Mouse (Mus musculus) MEL (cell line): ENCODE measurements around the gene Krt78. TPM values are rescaled to one million over a fixed set of nuclear protein-coding genes. Genes with fewer than 3 reads are reported as not detected.

Experiments used
- DNase-seq: peaks from one replicate; pipeline ENCODE4 v3.0.0; 2011; ENCODE audit warnings: low read depth, low spot score
- H3K27ac ChIP-seq: 2 replicates; pipeline ENCODE4 v1.5.1; 2012; ENCODE audit warnings: low read depth, mild to moderate bottlenecking, control low read depth, low read length, moderate library complexity; ENCODE audit not compliant: control insufficient read depth
- H3K27me3 ChIP-seq, 2 experiments: fragments of 150-350 bp in 1 of 2; sonication (generic) in 1 of 2; 2 replicates each; pipeline ENCODE4 v1.6.1; 2012; ENCODE audit warnings: low read length in 2 of 2, mild to moderate bottlenecking in 2 of 2, improper control_type of control experiment in 1 of 2, moderate library complexity in 1 of 2; ENCODE audit not compliant: insufficient read depth in 2 of 2, control insufficient read depth in 1 of 2
- H3K36me3 ChIP-seq, 2 experiments: 2 replicates each; pipeline ENCODE4 v1.6.1; 2012 to 2014; ENCODE audit warnings: low read length in 2 of 2, improper control_type of control experiment in 1 of 2, inconsistent platforms in 1 of 2, mild to moderate bottlenecking in 1 of 2; ENCODE audit not compliant: insufficient read depth in 2 of 2, control insufficient read depth in 1 of 2
- H3K4me1 ChIP-seq, 2 experiments: fragments of 150-350 bp in 1 of 2; sonication (generic) in 1 of 2; 2 replicates each; pipeline ENCODE4 v1.6.1; 2012; ENCODE audit warnings: low read length in 2 of 2, improper control_type of control experiment in 1 of 2, mild to moderate bottlenecking in 1 of 2; ENCODE audit not compliant: insufficient read depth in 2 of 2, control insufficient read depth in 1 of 2
- H3K4me3 ChIP-seq, 2 experiments: fragments of 150-350 bp in 1 of 2; sonication (generic) in 1 of 2; 2 replicates each; pipeline ENCODE4 v1.5.1; 2012; ENCODE audit warnings: low read depth in 2 of 2, low read length in 2 of 2, mild to moderate bottlenecking in 2 of 2, moderate library complexity in 2 of 2, control low read depth in 1 of 2, improper control_type of control experiment in 1 of 2; ENCODE audit not compliant: control insufficient read depth in 1 of 2, insufficient read depth in 1 of 2
- H3K79me2 ChIP-seq: 2 replicates; pipeline ENCODE4 v1.6.1; 2012; ENCODE audit warnings: mild to moderate bottlenecking, low read length, moderate library complexity; ENCODE audit not compliant: control insufficient read depth, poor library complexity, insufficient read depth
- H3K9ac ChIP-seq: 2 replicates; pipeline ENCODE4 v1.6.1; 2012; ENCODE audit warnings: low read depth, mild to moderate bottlenecking, control low read depth, low read length, moderate library complexity; ENCODE audit not compliant: control insufficient read depth, poor library complexity, severe bottlenecking
- H3K9me3 ChIP-seq: fragments of 150-350 bp; sonication (generic); replicated peaks from 2 replicates; pipeline ENCODE4 v1.6.1; 2012; ENCODE audit warnings: mild to moderate bottlenecking, low read length, improper control_type of control experiment, moderate library complexity; ENCODE audit not compliant: insufficient read depth
- BHLHE40 ChIP-seq: IDR thresholded peaks from 2 replicates; pipeline ENCODE4 v1.6.1; 2012; ENCODE audit warnings: low read depth, mild to moderate bottlenecking, inconsistent platforms, low read length, improper control_type of control experiment, borderline replicate concordance
- CTCF ChIP-seq, 3 experiments: IDR thresholded peaks in 2 of 3; conservative IDR thresholded peaks in 1 of 3; 2 replicates each; pipeline ENCODE4 v1.5.1; 2011 to 2012; ENCODE audit warnings: low read length in 3 of 3, low read depth in 2 of 3, mild to moderate bottlenecking in 2 of 3, improper control_type of control experiment in 1 of 3, inconsistent platforms in 1 of 3, mixed read lengths in 1 of 3, moderate library complexity in 1 of 3; ENCODE audit not compliant: control insufficient read depth in 1 of 3, insufficient read depth in 1 of 3, poor library complexity in 1 of 3, severe bottlenecking in 1 of 3
- E2F4 ChIP-seq: IDR thresholded peaks from 2 replicates; pipeline ENCODE4 v1.6.1; 2011; ENCODE audit warnings: low read depth, low read length, improper control_type of control experiment, borderline replicate concordance
- EP300 ChIP-seq, 2 experiments: IDR thresholded peaks; 2 replicates each; pipeline ENCODE4 v1.6.1; 2011; ENCODE audit warnings: improper control_type of control experiment in 2 of 2, low read length in 2 of 2, low read depth in 1 of 2, mild to moderate bottlenecking in 1 of 2
- ETS1 ChIP-seq: IDR thresholded peaks from 2 replicates; pipeline ENCODE4 v1.6.1; 2012; ENCODE audit warnings: low read depth, mild to moderate bottlenecking, inconsistent platforms, low read length, improper control_type of control experiment, moderate library complexity
- GATA1 ChIP-seq: IDR thresholded peaks from 2 replicates; pipeline ENCODE4 v1.6.1; 2011; ENCODE audit warnings: low read depth, low read length, improper control_type of control experiment
- JUND ChIP-seq: IDR thresholded peaks from 2 replicates; pipeline ENCODE4 v1.6.1; 2011; ENCODE audit warnings: low read depth, mild to moderate bottlenecking, improper control_type of control experiment, low read length
- MAFK ChIP-seq: IDR thresholded peaks from 2 replicates; pipeline ENCODE4 v1.6.1; 2011; ENCODE audit warnings: low read depth, mild to moderate bottlenecking, low read length, improper control_type of control experiment, borderline replicate concordance
- MAX ChIP-seq: IDR thresholded peaks from 2 replicates; pipeline ENCODE4 v1.6.1; 2011; ENCODE audit warnings: low read length, improper control_type of control experiment
- MAZ ChIP-seq: IDR thresholded peaks from 2 replicates; pipeline ENCODE4 v1.6.1; 2012; ENCODE audit warnings: low read depth, mild to moderate bottlenecking, inconsistent platforms, low read length, improper control_type of control experiment
- MEF2A ChIP-seq: IDR thresholded peaks from 2 replicates; pipeline ENCODE4 v1.6.1; 2014; ENCODE audit warnings: low read depth, mild to moderate bottlenecking, inconsistent platforms, low read length, improper control_type of control experiment; ENCODE audit not compliant: poor library complexity, insufficient replicate concordance, severe bottlenecking; ENCODE audit errors: extremely low read depth
- MXI1 ChIP-seq: IDR thresholded peaks from 2 replicates; pipeline ENCODE4 v1.6.1; 2011; ENCODE audit warnings: mild to moderate bottlenecking, low read depth, low read length, improper control_type of control experiment
- MYB ChIP-seq: IDR thresholded peaks from 2 replicates; pipeline ENCODE4 v1.6.1; 2011; ENCODE audit warnings: mild to moderate bottlenecking, low read depth, low read length, improper control_type of control experiment
- NELFE ChIP-seq: IDR thresholded peaks from 2 replicates; pipeline ENCODE4 v1.6.1; 2011; ENCODE audit warnings: low read depth, low read length, improper control_type of control experiment
- POLR2AphosphoS2 ChIP-seq: IDR thresholded peaks from 2 replicates; pipeline ENCODE4 v1.6.1; 2011; ENCODE audit warnings: low read length, improper control_type of control experiment
- RAD21 ChIP-seq: IDR thresholded peaks from 2 replicates; pipeline ENCODE4 v1.6.1; 2011; ENCODE audit warnings: mild to moderate bottlenecking, low read depth, low read length, improper control_type of control experiment
- RCOR1 ChIP-seq: IDR thresholded peaks from 2 replicates; pipeline ENCODE4 v1.6.1; 2012; ENCODE audit warnings: low read depth, mild to moderate bottlenecking, inconsistent platforms, low read length, improper control_type of control experiment
- SIN3A ChIP-seq: IDR thresholded peaks from 2 replicates; pipeline ENCODE4 v1.6.1; 2012; ENCODE audit warnings: low read length, improper control_type of control experiment, inconsistent platforms
- SMC3 ChIP-seq: IDR thresholded peaks from 2 replicates; pipeline ENCODE4 v1.6.1; 2011; ENCODE audit warnings: low read depth, low read length, improper control_type of control experiment
- TCF12 ChIP-seq: IDR thresholded peaks from 2 replicates; pipeline ENCODE4 v1.6.1; 2014; ENCODE audit warnings: low read depth, mild to moderate bottlenecking, inconsistent platforms, low read length, improper control_type of control experiment, moderate library complexity
- UBTF ChIP-seq: IDR thresholded peaks from 2 replicates; pipeline ENCODE4 v1.6.1; 2012; ENCODE audit warnings: low read depth, mild to moderate bottlenecking, inconsistent platforms, low read length, improper control_type of control experiment, moderate library complexity, borderline replicate concordance; ENCODE audit not compliant: insufficient read depth
- USF1 ChIP-seq: IDR thresholded peaks from 2 replicates; pipeline ENCODE4 v1.6.1; 2014; ENCODE audit warnings: low read depth, mild to moderate bottlenecking, inconsistent platforms, low read length, improper control_type of control experiment, moderate library complexity
- ZKSCAN1 ChIP-seq: IDR thresholded peaks from 2 replicates; pipeline ENCODE4 v1.6.1; 2012; ENCODE audit warnings: low read depth, mild to moderate bottlenecking, inconsistent platforms, low read length, improper control_type of control experiment, moderate library complexity
- polyA plus RNA-seq, 2 experiments: library from polyadenylated mRNA; stranded (reverse) in 1 of 2; unstranded in 1 of 2; fragments of >175 nt in 1 of 2; fragments of >200 nt in 1 of 2; gene quantifications; 2 replicates each; pipeline versions ENCODE4 v1.2.1 to v1.2.4; 2012; ENCODE audit warnings: low replicate concordance in 2 of 2, low read depth in 1 of 2; ENCODE audit not compliant: insufficient read length in 2 of 2, insufficient read depth in 1 of 2, missing spikeins in 1 of 2
- total RNA-seq: library from RNA; depleted of rRNA; stranded (reverse); fragments of 300-350 nt; gene quantifications from 2 replicates; pipeline ENCODE4 v1.2.3, GENCODE M21; 2012

Krt78 gene
- total and polyA plus RNA-seq, 3 experiments: 0.08 to 0.17 TPM; not detected in 1

DNA sequence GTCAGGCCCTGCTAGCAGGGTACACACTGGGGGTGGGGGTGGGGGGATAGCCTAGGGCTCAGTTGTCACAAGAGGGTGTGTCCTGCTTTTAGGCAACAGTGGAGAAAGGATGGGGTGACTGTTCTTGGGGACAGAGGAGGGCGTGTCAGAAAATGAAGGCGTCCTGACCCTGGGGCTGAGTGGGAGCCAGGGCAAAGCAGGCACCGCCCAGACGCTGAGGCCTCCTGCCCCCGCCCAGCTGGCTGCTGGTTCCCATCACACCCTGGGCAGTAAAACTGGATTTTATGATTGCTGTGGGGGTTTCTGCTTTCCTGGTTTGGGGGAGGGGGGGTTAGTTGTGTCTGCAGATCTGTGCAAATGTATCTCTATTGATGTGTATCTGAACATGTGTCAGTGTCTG, 21.9 kb upstream of the Krt78 start (continued):
- no peak for TF ChIP-seq GATA1
- no peak for TF ChIP-seq JUND
- no peak for TF ChIP-seq CTCF (IDR thresholded peaks at IDR 0.05 in 2 of 3, conservative IDR thresholded peaks at IDR 0.05 in 1 of 3; ENCODE audit: control insufficient read depth in 1 of 3, insufficient read depth in 1 of 3, low read depth in 2 of 3, low read length in 3 of 3, poor library complexity in 1 of 3, severe bottlenecking in 1 of 3)
- no peak for TF ChIP-seq MEF2A
- no peak for TF ChIP-seq NELFE
- no peak for TF ChIP-seq UBTF
- 0 out of 2 replicates have a peak, but pooled peaks have one; percentile 44 for TF ChIP-seq MXI1
- TF ChIP-seq EP300 (IDR thresholded peaks at IDR 0.05; ENCODE audit: low read depth in 1 of 2, low read length in 2 of 2): 0 out of 4 replicates have a peak, but pooled peaks of 1 of the 2 experiments have one; percentile 25
- no peak for TF ChIP-seq USF1
- no peak for TF ChIP-seq MAFK
- TF ChIP-seq POLR2AphosphoS2: no peak
- no peak for TF ChIP-seq MYB
- TF ChIP-seq BHLHE40: no peak
- TF ChIP-seq TCF12: no peak
- TF ChIP-seq MAZ: 0 out of 2 replicates have a peak, but pooled peaks have one; percentile 51
- no peak for TF ChIP-seq SMC3
- TF ChIP-seq RCOR1: no peak
- no peak for TF ChIP-seq RAD21
- TF ChIP-seq E2F4: no peak
- peak; percentile 74; the same call in 1 of the 2 replicates for TF ChIP-seq ETS1

DNA sequence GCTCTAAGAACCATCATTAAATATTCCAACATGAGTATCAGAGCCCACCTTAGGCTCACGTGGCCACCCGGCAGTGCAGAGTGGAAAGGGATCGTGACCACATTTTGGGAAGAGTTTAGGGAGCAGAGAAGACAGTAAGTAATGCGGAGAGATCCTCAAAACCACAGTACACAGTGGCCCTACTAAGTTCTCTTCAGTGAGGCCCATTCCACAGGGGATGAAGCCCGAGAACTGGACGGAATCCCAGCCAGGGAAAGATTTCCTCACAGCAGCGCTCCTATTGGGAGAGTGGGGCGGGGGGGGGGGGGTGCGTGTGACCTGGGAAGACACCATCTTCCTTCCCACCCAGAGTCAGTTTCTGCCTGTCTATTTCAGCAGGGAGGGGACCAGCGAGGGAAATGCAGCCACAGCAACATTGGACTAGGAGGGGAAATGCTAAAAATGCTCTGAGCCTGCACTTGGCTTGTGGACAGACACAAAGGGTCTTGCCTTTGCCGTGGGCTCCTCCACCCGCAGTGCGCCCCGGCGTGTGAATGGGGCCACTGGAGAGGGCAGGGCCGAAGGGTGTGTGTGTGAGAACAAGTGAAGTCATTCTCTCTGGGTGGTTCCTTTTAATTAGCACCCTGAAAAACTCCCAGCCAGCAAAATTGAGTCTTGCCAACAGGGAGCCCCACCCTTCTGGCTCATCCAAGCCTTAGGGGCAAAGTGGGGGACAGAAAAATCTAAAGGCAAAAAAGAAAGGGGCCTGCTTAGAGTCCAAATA, 20.2 kb upstream of the Krt78 start:
- Histone ChIP-seq H3K27ac (no peak overlapping the region), H3K36me3 (peaks cover 0 to 37% of the 10 kb centered on the region in 2 experiments; a peak in 2 of 4 replicates), H3K79me2 (no peaks in the 10 kb centered on the region; the same call in 1 of the 2 replicates), H3K4me3 (peak overlapping the region in 1 of 2 experiments; percentile 14; a peak in 1 of 4 replicates), H3K27me3 (no peaks in the 10 kb centered on the region), H3K4me1 (peaks cover 17 to 42% of the 10 kb centered on the region in 2 experiments), H3K9me3 (no peaks in the 10 kb centered on the region), H3K9ac (peak overlapping the region; percentile 39)
- TF ChIP-seq ZKSCAN1 (peak; percentile 67; the same call in 1 of the 2 replicates), SMC3 (0 out of 2 replicates have a peak, but pooled peaks have one; percentile 4), MAX (0 out of 2 replicates have a peak, but pooled peaks have one; percentile 20), SIN3A (no peak), RAD21 (no peak), MXI1 (peak; percentile 22; the same call in 1 of the 2 replicates), USF1 (peak; percentile 38; the same call in 1 of the 2 replicates), NELFE (no peak), BHLHE40 (no peak)
- peak; percentile 62 for DNase-seq
